Mouse (Mus musculus) cerebellum, adult 2 months (tissue): ENCODE data around the gene Grb10. TPM values are rescaled to one million over a fixed set of nuclear protein-coding genes. Genes with fewer than 3 reads are reported as not detected.

Experiments
- DNase-seq, 2 experiments: peaks; one replicate each; pipeline ENCODE4 v3.0.0; 2021
- H3K27ac ChIP-seq: fragments of 200-500 bp; 2 replicates; pipeline ENCODE4 v1.5.1; 2012; ENCODE audit warnings: low read length, control low read depth, inconsistent platforms; ENCODE audit not compliant: insufficient read depth
- H3K27me3 ChIP-seq: fragments of 200-500 bp; 2 replicates; pipeline ENCODE4 v1.6.1; 2012; ENCODE audit warnings: inconsistent platforms, mild to moderate bottlenecking, low read length, moderate library complexity; ENCODE audit not compliant: control insufficient read depth, insufficient read depth
- H3K4me1 ChIP-seq: fragments of 200-500 bp; 2 replicates; pipeline ENCODE4 v1.6.1; 2011; ENCODE audit warnings: low read length; ENCODE audit not compliant: control insufficient read depth, insufficient read depth
- H3K4me3 ChIP-seq: fragments of 200-500 bp; replicated peaks from 2 replicates; pipeline ENCODE3; 2011; ENCODE audit warnings: mild to moderate bottlenecking, low read depth, low read length, control low read depth; ENCODE audit not compliant: insufficient read depth
- CTCF ChIP-seq: fragments of 200-500 bp; IDR thresholded peaks from 2 replicates; pipeline ENCODE4 v1.5.1; 2011; ENCODE audit warnings: low read depth, mild to moderate bottlenecking, control low read depth, low read length, moderate library complexity, borderline replicate concordance; ENCODE audit not compliant: insufficient read depth
- POLR2A ChIP-seq: fragments of 200-500 bp; IDR thresholded peaks from 2 replicates; pipeline ENCODE4 v1.6.1; 2011; ENCODE audit warnings: low read length, control low read depth, borderline replicate concordance; ENCODE audit not compliant: insufficient read depth
- WGBS: fragments of 180-500 bp; shearing (Covaris S2); methylation state at CpG from one replicate; pipeline ENCODE4 v1.1.7; 2018; 5-methylcytosine and 5-hydroxymethylcytosine counted together
- polyA plus RNA-seq: library from polyadenylated mRNA; depleted of rRNA; stranded (reverse); fragments of >200 nt; gene quantifications from 2 replicates; pipeline ENCODE4 v1.2.3, GENCODE M21; 2012

The Grb10 gene
- polyA plus RNA-seq, 1 experiment, result 35.7 TPM

DNA sequence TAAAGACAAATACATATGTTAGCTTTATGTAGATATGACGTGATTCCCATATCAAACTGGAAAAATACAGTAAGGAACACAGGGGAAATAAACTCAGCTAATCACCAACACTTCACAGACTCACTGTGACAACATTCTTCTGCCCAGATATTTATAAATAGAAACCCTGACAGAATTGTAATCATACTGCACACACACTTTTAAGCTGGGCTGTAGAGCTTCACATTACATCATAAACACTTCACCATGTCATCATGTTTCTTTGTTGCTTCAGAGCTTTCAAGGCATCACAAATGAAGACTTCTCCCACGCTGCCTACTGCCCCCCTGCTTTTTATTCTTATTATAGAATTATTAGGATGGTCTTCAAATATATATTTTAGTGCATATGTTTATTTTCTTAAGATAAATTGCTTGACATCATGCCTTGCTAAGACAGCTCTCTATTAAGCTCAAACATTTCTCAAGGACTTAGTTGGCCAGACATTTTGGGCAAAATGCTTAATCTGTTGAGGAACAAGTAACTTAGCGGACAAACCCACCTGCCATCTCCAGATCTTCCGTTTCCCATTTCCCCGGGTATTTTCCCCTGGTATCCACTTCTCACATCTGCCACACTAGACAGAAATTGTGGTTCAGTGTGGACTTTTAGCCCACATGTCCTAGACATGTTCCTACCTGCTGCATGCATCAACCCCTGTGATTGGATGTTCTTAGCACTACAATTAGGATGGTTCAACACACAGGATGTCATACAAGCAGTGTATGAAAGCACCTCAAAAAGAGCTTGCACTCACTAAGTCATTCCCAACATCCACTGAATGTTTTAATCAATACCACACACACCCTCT is 81.0 kb downstream of the Grb10 start:
- H3K4me1 ChIP-seq, result no peaks in the 10 kb centered on the region; the same call in none of the 2 replicates
- no peak for DNase-seq
- H3K27me3 ChIP-seq, result no peaks in the 10 kb centered on the region
- WGBS, result 86% methylated on average over 5 of the region's 5 CpGs
- H3K27ac ChIP-seq, result no peak overlapping the region
- no peak for TF ChIP-seq CTCF
- no peak for TF ChIP-seq POLR2A
- H3K4me3 ChIP-seq, result no peak overlapping the region

DNA sequence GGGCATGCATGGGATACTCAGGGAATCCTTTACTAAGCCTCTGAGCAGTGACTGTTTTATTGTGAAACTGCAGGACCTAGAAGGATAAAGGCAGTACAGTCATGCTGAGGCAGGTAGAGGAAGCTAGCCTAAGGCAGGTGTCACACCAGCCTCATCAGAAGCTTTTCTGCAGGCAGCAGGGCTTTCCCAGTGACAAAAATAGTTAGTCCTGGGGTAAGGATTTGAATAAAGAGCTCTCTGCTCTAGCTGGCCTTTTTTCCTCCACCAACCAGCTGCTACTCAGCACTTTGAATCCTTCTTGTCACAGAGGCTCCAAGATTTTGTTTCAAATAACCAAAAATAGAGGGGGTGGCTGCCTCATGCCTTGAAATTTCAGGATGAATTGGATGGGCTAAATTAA is 82.7 kb downstream of the Grb10 start:
- no peak for TF ChIP-seq POLR2A
- TF ChIP-seq CTCF, result no peak
- no peak for DNase-seq
- Histone ChIP-seq H3K27me3 (no peaks in the 10 kb centered on the region), H3K4me3 (no peak overlapping the region), H3K4me1 (no peaks in the 10 kb centered on the region), H3K27ac (no peak overlapping the region)

- WGBS, result 93% methylated on average over 6 of the region's 6 CpGs
- no peak overlapping the region for H3K27ac ChIP-seq
- TF ChIP-seq POLR2A (no peak), CTCF (no peak)
- no peaks in the 10 kb centered on the region for H3K4me1 ChIP-seq
- H3K4me3 ChIP-seq, result no peak overlapping the region
- no peaks in the 10 kb centered on the region for H3K27me3 ChIP-seq
- DNase-seq, result no peak
Measured at GRCm38 (mm10) chr11:11954606-11955005, 83.9 kb downstream of the Grb10 start.

- 89% methylated on average over 4 of the region's 4 CpGs for WGBS
- Histone ChIP-seq H3K27me3 (no peaks in the 10 kb centered on the region), H3K27ac (no peak overlapping the region), H3K4me3 (no peak overlapping the region), H3K4me1 (no peaks in the 10 kb centered on the region)
- TF ChIP-seq POLR2A (no peak), CTCF (no peak)
- DNase-seq, result no peak
Measured at GRCm38 (mm10) chr11:11954115-11954438, 84.4 kb downstream of the Grb10 start.

- Histone ChIP-seq H3K4me1 (no peaks in the 10 kb centered on the region), H3K4me3 (no peak overlapping the region), H3K27ac (no peak overlapping the region), H3K27me3 (no peaks in the 10 kb centered on the region)
- WGBS, result 86% methylated on average over 11 of the region's 11 CpGs
- TF ChIP-seq POLR2A (no peak), CTCF (no peak)
- DNase-seq, result no peak
Measured at GRCm38 (mm10) chr11:11953364-11954114, 84.9 kb downstream of the Grb10 start.

DNA sequence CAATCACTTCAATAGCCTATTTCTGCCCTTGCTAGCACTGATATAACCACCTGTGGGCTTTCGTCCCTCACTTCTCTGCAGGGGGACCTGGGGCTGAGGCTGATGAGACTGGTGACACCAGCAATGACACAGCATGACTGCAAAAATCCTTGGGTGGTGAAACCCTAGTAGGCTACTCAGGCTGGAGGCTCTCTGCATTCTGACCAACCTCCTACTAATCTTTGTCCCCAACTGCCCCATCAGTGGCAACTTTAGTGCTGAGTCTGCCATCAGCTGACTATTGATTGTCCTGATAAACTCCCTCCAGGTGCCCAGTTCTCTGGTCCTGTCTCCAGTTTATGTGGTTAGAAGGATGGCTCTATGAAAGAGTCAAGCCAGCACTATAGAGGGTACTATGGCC is 85.9 kb downstream of the Grb10 start:
- Histone ChIP-seq H3K4me3 (no peak overlapping the region), H3K27ac (no peak overlapping the region), H3K27me3 (no peaks in the 10 kb centered on the region), H3K4me1 (no peaks in the 10 kb centered on the region)
- DNase-seq, result no peak
- TF ChIP-seq CTCF, result no peak
- 97% methylated on average over 1 of the region's 1 CpGs for WGBS

DNA sequence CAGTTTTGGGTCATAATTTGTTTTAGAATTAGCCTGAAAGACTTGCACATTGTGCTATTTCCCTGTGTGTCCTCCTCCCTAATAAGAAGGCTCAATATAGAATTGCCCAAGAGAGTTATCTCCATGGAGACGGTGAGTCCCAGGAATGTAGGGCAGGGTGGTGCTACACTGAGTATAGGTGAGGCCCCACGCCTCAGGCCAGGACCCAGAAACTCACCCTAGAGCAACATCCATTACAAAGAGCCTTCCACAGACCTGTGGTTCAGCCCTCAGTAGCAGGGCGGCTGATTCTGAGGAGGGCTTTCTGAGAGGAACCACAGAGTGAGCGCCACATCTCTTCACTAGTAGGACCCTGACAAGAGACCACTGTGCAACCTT is 89.5 kb downstream of the Grb10 start:
- no peak for TF ChIP-seq POLR2A
- no peak for TF ChIP-seq CTCF
- Histone ChIP-seq H3K27me3 (no peaks in the 10 kb centered on the region), H3K4me3 (no peak overlapping the region), H3K27ac (no peak overlapping the region), H3K4me1 (no peaks in the 10 kb centered on the region)
- no peak for DNase-seq
- WGBS, result 72% methylated on average over 4 of the region's 4 CpGs

- no peaks in the 10 kb centered on the region for H3K27me3 ChIP-seq
- no peak for DNase-seq
- no peak overlapping the region for H3K27ac ChIP-seq
- TF ChIP-seq POLR2A, result no peak
- TF ChIP-seq CTCF, result no peak
- H3K4me3 ChIP-seq, result no peak overlapping the region
- no peaks in the 10 kb centered on the region for H3K4me1 ChIP-seq
- WGBS, result 68% methylated on average over 9 of the region's 9 CpGs
Measured at GRCm38 (mm10) chr11:11948321-11948987, 90.0 kb downstream of the Grb10 start.
